Mouse (Mus musculus): ENCODE measurements at regions not wholly inside any gene's neighbourhood (a gene's known extent, or its start where the extent isn't known, plus 50 kb on each side); places are given as distances from the start of the nearest gene placed in this dataset.

DNA sequence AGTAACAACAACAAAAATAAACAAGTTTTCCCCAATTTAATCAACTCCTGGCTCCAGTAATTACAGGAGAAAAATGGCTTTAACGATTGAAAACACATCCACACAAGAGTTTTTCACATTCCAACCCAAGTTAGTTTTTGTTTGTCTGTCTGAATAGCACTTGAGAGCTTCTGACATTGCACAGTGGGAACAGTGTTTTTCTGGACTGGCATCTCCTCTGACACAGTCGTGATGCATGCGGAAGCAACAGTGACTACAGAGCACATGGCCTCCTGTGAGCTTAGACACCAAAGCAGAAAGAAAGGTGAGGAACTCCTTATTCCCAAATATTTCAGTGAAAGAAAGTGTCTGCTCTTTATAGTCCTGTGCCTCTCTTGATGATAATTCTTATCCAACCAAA is 191.7 kb upstream of the Spaca1 start:
- DNase-seq: no peak
- H3K27ac ChIP-seq (ENCODE audit: insufficient read depth, low read depth, low read length): no peak overlapping the region
- H3K4me1 ChIP-seq (ENCODE audit: control insufficient read depth, insufficient read depth, low read length): no peaks in the 10 kb centered on the region
- WGBS: 63% methylated on average over 3 of the region's 3 CpGs
- TF ChIP-seq CTCF (conservative IDR thresholded peaks at IDR 0.05; ENCODE audit: insufficient read depth, insufficient read length, low read depth, low read length): no peak
- TF ChIP-seq POLR2A (IDR thresholded peaks at IDR 0.05; ENCODE audit: low read depth, low read length): no peak
- H3K36me3 ChIP-seq (ENCODE audit: control insufficient read depth, insufficient read depth, low read length): no peaks in the 10 kb centered on the region
- no peak overlapping the region for H3K4me3 ChIP-seq (ENCODE audit: insufficient read depth, low read depth, low read length)
- H3K27me3 ChIP-seq (replicated peaks; ENCODE audit: control insufficient read depth, insufficient read depth, low read length): no peaks in the 10 kb centered on the region

DNA sequence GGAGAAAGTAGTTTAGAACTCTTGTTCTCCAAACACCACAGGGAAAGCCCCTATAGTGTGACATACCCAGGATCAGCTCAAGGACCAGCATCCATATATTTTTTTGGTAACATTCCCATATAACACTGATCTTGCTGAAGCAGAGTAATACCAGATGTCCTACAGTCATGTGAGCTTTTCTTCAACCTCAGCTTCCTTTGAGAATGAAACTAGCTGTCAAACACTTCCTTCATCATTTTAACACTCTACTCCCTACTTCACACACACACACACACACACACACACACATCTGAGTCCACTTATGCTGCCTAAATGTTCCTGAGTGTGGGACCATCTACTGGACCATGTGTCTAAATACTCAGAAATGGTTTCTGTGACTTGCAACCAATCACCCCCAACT is 209.5 kb upstream of the Spaca1 start:
- Histone ChIP-seq H3K4me1 (ENCODE audit: control insufficient read depth, insufficient read depth, low read length) (no peaks in the 10 kb centered on the region), H3K27ac (ENCODE audit: insufficient read depth, low read depth, low read length) (no peak overlapping the region), H3K36me3 (ENCODE audit: control insufficient read depth, insufficient read depth, low read length) (no peaks in the 10 kb centered on the region), H3K4me3 (ENCODE audit: insufficient read depth, low read depth, low read length) (no peak overlapping the region), H3K27me3 (replicated peaks; ENCODE audit: control insufficient read depth, insufficient read depth, low read length) (no peaks in the 10 kb centered on the region)
- TF ChIP-seq CTCF (conservative IDR thresholded peaks at IDR 0.05; ENCODE audit: insufficient read depth, insufficient read length, low read depth, low read length) (no peak), POLR2A (IDR thresholded peaks at IDR 0.05; ENCODE audit: low read depth, low read length) (no peak)
- DNase-seq: no peak

DNA sequence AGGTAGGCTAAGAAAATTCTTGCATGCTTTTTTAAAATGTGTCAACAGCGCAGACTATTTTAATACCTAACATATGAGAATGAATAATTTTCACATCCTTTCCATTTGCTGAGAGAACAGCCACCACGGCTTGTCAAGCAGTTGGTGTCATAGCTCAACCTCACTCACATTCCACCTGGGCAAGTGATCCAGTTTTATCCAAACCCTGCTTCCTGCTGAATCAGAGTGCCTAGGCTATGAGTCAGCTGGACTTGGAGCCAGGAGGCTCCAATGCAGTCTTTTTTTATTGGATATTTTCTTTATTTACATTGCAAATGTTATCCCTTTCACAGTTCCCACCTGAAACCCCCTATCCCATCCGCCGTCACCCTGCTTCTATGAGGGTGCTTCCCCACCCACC is 210.5 kb upstream of the Spaca1 start:
- H3K27ac ChIP-seq (ENCODE audit: insufficient read depth, low read depth, low read length): no peak overlapping the region
- TF ChIP-seq CTCF (conservative IDR thresholded peaks at IDR 0.05; ENCODE audit: insufficient read depth, insufficient read length, low read depth, low read length) (no peak), POLR2A (IDR thresholded peaks at IDR 0.05; ENCODE audit: low read depth, low read length) (no peak)
- 92% methylated on average over 4 of the region's 4 CpGs for WGBS

DNA sequence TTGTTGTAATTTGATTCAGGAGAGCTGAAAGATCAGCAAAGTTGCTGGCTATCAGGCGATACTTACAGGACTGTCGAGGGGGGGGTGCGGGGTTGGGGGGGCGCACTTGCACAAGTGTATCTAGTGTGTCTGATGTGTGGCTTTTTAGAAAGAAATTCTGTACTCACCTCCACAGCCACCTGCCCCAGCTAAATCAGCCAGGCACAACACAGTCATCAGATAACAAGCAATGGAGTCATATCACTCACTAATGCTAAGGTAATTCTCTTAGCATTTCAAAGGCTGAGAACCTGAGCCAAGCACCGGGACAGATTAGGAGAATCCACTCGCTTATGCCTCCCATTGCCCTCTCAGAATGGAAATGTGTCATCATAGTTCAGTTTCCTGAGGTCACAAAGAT is 211.8 kb upstream of the Spaca1 start:
- H3K27ac ChIP-seq (ENCODE audit: insufficient read depth, low read depth, low read length): no peak overlapping the region
- H3K27me3 ChIP-seq (replicated peaks; ENCODE audit: control insufficient read depth, insufficient read depth, low read length): no peaks in the 10 kb centered on the region
- no peaks in the 10 kb centered on the region for H3K36me3 ChIP-seq (ENCODE audit: control insufficient read depth, insufficient read depth, low read length)
- H3K4me1 ChIP-seq (ENCODE audit: control insufficient read depth, insufficient read depth, low read length): no peaks in the 10 kb centered on the region
- H3K4me3 ChIP-seq (ENCODE audit: insufficient read depth, low read depth, low read length): no peak overlapping the region
- no peak for DNase-seq
- 54% methylated on average over 6 of the region's 6 CpGs for WGBS
- TF ChIP-seq POLR2A (IDR thresholded peaks at IDR 0.05; ENCODE audit: low read depth, low read length): no peak
- TF ChIP-seq CTCF (conservative IDR thresholded peaks at IDR 0.05; ENCODE audit: insufficient read depth, insufficient read length, low read depth, low read length): no peak

More for the DNA sequence above, 210.5 kb upstream of the Spaca1 start:
- Histone ChIP-seq H3K27me3 (replicated peaks; ENCODE audit: control insufficient read depth, insufficient read depth, low read length) (no peaks in the 10 kb centered on the region), H3K36me3 (ENCODE audit: control insufficient read depth, insufficient read depth, low read length) (no peaks in the 10 kb centered on the region), H3K4me1 (ENCODE audit: control insufficient read depth, insufficient read depth, low read length) (no peaks in the 10 kb centered on the region), H3K4me3 (ENCODE audit: insufficient read depth, low read depth, low read length) (no peak overlapping the region)
- DNase-seq: no peak

DNA sequence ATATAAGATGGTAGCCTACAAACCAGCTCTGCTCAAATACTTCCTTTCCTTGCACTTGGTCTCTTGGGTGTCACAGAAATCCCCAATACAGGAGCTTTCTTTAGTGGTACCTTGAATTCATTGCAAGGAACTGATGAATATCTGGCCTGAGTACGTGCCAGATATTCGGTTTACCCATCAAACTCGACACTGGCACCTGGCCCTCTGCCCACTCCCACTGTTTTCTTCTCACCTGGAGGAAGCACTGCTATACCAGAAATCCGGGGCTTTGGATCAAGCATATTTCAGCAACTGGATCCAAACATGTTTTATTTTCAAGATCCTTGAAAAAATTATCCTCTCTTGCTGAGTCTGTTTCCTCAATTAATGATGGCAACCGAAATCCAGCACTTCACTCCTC is 214.4 kb upstream of the Spaca1 start:
- H3K4me3 ChIP-seq (ENCODE audit: insufficient read depth, low read depth, low read length): no peak overlapping the region
- no peaks in the 10 kb centered on the region for H3K36me3 ChIP-seq (ENCODE audit: control insufficient read depth, insufficient read depth, low read length)
- no peak for DNase-seq
- TF ChIP-seq POLR2A (IDR thresholded peaks at IDR 0.05; ENCODE audit: low read depth, low read length) (no peak), CTCF (conservative IDR thresholded peaks at IDR 0.05; ENCODE audit: insufficient read depth, insufficient read length, low read depth, low read length) (no peak)
- WGBS: 79% methylated on average over 5 of the region's 5 CpGs
- H3K27ac ChIP-seq (ENCODE audit: insufficient read depth, low read depth, low read length): no peak overlapping the region
- no peaks in the 10 kb centered on the region for H3K27me3 ChIP-seq (replicated peaks; ENCODE audit: control insufficient read depth, insufficient read depth, low read length)
- no peaks in the 10 kb centered on the region for H3K4me1 ChIP-seq (ENCODE audit: control insufficient read depth, insufficient read depth, low read length)

DNA sequence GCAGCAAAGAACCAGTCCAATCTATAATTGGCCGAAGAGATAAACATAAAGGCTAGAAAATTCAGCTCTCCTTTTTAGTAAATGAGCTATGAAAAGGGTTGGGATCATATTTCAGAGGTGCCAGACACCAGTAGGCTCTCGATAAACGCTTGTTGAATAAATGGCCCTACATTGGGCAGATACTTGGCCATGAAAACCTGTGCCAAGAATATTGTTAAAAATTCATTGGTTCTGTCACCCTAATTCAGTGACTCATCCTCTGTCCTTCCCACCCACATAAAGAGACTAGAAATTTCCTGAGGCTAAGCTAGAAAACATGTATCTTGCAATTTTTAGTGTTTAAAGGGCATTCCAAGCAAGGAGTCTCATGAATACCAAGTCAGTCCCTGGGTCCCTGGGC is 224.3 kb upstream of the Spaca1 start:
- 60% methylated on average over 3 of the region's 3 CpGs for WGBS
- Histone ChIP-seq H3K4me3 (ENCODE audit: insufficient read depth, low read depth, low read length) (no peak overlapping the region), H3K27me3 (replicated peaks; ENCODE audit: control insufficient read depth, insufficient read depth, low read length) (no peaks in the 10 kb centered on the region), H3K4me1 (ENCODE audit: control insufficient read depth, insufficient read depth, low read length) (no peaks in the 10 kb centered on the region), H3K27ac (ENCODE audit: insufficient read depth, low read depth, low read length) (no peak overlapping the region), H3K36me3 (ENCODE audit: control insufficient read depth, insufficient read depth, low read length) (no peaks in the 10 kb centered on the region)
- DNase-seq: no peak
- no peak for TF ChIP-seq CTCF (conservative IDR thresholded peaks at IDR 0.05; ENCODE audit: insufficient read depth, insufficient read length, low read depth, low read length)
- no peak for TF ChIP-seq POLR2A (IDR thresholded peaks at IDR 0.05; ENCODE audit: low read depth, low read length)

DNA sequence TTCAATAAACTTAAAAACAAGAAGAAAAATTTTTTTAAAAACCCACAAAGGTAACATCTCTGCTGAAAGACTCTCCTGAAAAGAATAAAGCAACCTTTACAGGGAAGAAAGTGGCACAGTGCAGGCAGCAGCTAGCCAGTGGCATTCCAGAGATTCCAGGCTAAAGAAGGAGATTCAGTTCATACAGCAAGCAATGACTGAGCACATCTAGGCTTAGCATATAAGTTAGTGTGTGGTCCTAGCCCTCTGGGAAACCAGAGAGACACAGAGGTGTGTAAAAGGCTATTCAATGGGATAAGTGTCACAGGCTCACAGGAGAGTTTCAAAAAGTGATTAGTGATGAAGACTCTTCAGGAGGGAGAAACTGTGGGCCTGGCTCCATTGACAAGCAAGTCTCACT is 225.4 kb upstream of the Spaca1 start:
- no peak for TF ChIP-seq POLR2A (IDR thresholded peaks at IDR 0.05; ENCODE audit: low read depth, low read length)
- TF ChIP-seq CTCF (conservative IDR thresholded peaks at IDR 0.05; ENCODE audit: insufficient read depth, insufficient read length, low read depth, low read length): no peak
- H3K4me1 ChIP-seq (ENCODE audit: control insufficient read depth, insufficient read depth, low read length): no peaks in the 10 kb centered on the region
- no peaks in the 10 kb centered on the region for H3K27me3 ChIP-seq (replicated peaks; ENCODE audit: control insufficient read depth, insufficient read depth, low read length)
- no peaks in the 10 kb centered on the region for H3K36me3 ChIP-seq (ENCODE audit: control insufficient read depth, insufficient read depth, low read length)
- DNase-seq: no peak
- no peak overlapping the region for H3K4me3 ChIP-seq (ENCODE audit: insufficient read depth, low read depth, low read length)
- no peak overlapping the region for H3K27ac ChIP-seq (ENCODE audit: insufficient read depth, low read depth, low read length)

Data from kidney, adult 2 months (tissue).